Mouse (Mus musculus): ENCODE data around the gene Gm12248. TPM values are rescaled to one million over a fixed set of nuclear protein-coding genes. Genes with fewer than 3 reads are reported as not detected.
A peak's percentile ranks its signal among the peaks of the same experiment; 100 is the strongest.

Gene Gm12248
- polyA plus RNA-seq, 1 experiment from 2014 or later: 0.17 TPM

DNA sequence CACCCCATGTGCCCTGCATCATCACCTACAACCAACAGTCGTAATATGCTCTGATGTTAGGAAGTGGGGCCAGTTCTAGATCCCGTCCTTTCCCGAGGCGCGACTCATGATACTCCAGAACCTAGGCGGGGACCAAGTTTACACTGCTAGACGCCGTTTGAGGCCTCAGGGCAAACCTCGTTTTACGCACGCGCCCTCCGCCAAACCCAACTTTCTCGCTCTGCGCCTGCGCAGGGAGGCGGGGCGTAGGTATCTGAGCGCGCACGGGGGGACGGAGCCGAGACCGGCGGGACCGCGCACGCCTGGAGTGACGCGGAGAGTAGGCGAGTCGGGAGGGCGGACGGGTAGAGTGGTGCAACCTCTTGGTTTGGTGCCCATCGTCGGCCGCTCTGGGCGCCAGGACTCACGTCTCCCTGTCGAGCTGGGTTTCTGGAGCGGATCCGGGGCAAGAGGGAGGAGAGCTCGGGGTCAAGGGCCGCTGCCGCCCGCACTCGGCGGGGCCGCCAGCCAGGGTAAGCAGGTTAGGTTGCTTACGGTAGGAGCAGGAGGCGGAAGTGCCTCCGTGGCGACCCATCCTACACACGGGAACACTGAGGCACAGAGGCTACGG is 10.9 kb upstream of the Gm12248 start, which contains the start of gene Cnot8:
Cnot8 (plus strand) TSS at position 457 of the 610 bp plus-strand sequence.
- Histone ChIP-seq H3K36me3 (ENCODE audit: insufficient read depth, low read length) (no peaks in the 10 kb centered on the region), H3K27ac (ENCODE audit: low read length) (peak within 1 kb of the TSS; percentile 95), H3K9me3 (ENCODE audit: low read length) (no peaks in the 10 kb centered on the region), H3K4me3 (ENCODE audit: low read depth, low read length) (peak within 1 kb of the TSS; percentile 85), H3K27me3 (replicated peaks; ENCODE audit: insufficient read depth, low read length) (no peaks in the 10 kb centered on the region), H3K4me1 (ENCODE audit: insufficient read depth, low read depth, low read length) (peaks cover 3% of the 10 kb centered on the region; the same call in 1 of the 2 replicates), H3K4me2 (replicated peaks; ENCODE audit: low read depth, low read length) (peak within 1 kb of the TSS; percentile 69), H3K9ac (replicated peaks; ENCODE audit: low read depth) (peak within 1 kb of the TSS; percentile 89)
- DNase-seq (ENCODE audit: low spot score) (peak; percentile 99), ATAC-seq (peak; percentile 99)
- no peak for TF ChIP-seq EP300 (IDR thresholded peaks at IDR 0.05)
- TF ChIP-seq CTCF (IDR thresholded peaks at IDR 0.05): no peak
- WGBS: under 1% methylated on average over 55 of the region's 55 CpGs

DNA sequence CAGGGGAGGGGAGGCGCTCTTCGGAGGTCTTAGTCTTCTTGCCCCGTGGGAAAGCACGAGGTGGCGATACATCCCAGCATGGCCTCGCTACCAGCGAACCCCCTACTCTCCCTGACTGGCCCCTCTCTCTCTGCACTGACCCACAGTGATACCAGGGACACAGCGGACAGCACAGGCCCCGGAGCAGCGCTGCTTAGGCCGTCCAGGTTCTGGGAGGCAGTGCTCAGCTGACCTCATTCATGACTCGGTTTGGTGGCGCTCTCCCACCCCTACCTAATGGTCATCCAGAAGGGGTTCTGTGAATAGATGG is 10.4 kb upstream of the Gm12248 start:
- H3K36me3 ChIP-seq (ENCODE audit: insufficient read depth, low read length): no peaks in the 10 kb centered on the region
- 68% methylated on average over 13 of the region's 13 CpGs for WGBS
- peak; percentile 4 for ATAC-seq

DNA sequence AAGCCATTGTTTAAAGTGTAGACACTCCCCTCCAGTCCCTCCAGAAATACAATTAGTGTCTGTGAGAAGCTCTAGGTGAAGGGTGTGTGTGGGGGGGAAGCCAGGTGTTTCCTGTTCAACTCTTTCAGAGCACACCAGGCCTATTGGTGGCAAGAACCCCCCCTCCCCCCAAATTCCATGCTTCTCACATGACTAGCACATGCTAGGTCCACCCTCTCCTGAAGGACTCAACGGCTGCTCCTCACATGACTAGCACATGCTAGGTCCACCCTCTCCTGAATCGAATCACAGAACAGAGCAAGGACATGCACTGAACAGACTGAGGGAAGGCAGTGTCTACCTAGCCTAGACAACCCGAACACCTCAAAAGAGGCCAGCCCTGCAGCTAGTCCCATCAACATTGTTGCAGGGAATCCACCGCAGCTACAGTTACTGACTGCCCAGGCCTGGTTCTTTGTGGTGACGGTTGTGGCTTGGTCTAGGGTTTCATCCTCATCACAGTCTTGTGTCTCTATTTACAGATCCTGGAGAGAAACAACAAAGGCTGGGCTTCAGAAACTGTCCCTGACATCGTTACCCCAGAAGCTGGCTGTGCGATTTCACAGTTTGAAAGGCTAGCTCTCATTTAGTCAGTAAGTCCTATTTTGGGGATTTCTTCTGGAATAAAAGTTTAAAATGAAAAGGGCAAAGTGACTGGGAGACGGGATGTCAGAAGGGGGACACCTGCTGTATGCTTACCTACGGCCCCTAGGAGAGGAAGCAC is 9.8 kb upstream of the Gm12248 start:
- Histone ChIP-seq H3K4me2 (replicated peaks; ENCODE audit: low read depth, low read length) (no peak overlapping the region), H3K27me3 (replicated peaks; ENCODE audit: insufficient read depth, low read length) (no peaks in the 10 kb centered on the region), H3K36me3 (ENCODE audit: insufficient read depth, low read length) (no peaks in the 10 kb centered on the region), H3K9ac (replicated peaks; ENCODE audit: low read depth) (no peak overlapping the region), H3K4me3 (ENCODE audit: low read depth, low read length) (no peak overlapping the region), H3K4me1 (ENCODE audit: insufficient read depth, low read depth, low read length) (peaks cover 3% of the 10 kb centered on the region; the same call in 1 of the 2 replicates), H3K27ac (ENCODE audit: low read length) (no peak overlapping the region), H3K9me3 (ENCODE audit: low read length) (no peaks in the 10 kb centered on the region)
- 84% methylated on average over 9 of the region's 9 CpGs for WGBS
- no peak for DNase-seq (ENCODE audit: low spot score)
- ATAC-seq: no peak
- TF ChIP-seq EP300 (IDR thresholded peaks at IDR 0.05) (no peak), CTCF (IDR thresholded peaks at IDR 0.05) (no peak)

More for the DNA sequence above, 10.4 kb upstream of the Gm12248 start:
- Histone ChIP-seq H3K27me3 (replicated peaks; ENCODE audit: insufficient read depth, low read length) (no peaks in the 10 kb centered on the region), H3K9ac (replicated peaks; ENCODE audit: low read depth) (no peak overlapping the region), H3K4me2 (replicated peaks; ENCODE audit: low read depth, low read length) (peak overlapping the region; percentile 33), H3K9me3 (ENCODE audit: low read length) (no peaks in the 10 kb centered on the region), H3K27ac (ENCODE audit: low read length) (peak overlapping the region; percentile 95; the same call in 1 of the 2 replicates), H3K4me1 (ENCODE audit: insufficient read depth, low read depth, low read length) (peaks cover 3% of the 10 kb centered on the region; the same call in 1 of the 2 replicates), H3K4me3 (ENCODE audit: low read depth, low read length) (0 out of 2 replicates have a peak overlapping the region, but pooled peaks have one; percentile 85)
- no peak for DNase-seq (ENCODE audit: low spot score)
- TF ChIP-seq EP300 (IDR thresholded peaks at IDR 0.05) (no peak), CTCF (IDR thresholded peaks at IDR 0.05) (0 out of 2 replicates have a peak, but pooled peaks have one; percentile 9)

DNA sequence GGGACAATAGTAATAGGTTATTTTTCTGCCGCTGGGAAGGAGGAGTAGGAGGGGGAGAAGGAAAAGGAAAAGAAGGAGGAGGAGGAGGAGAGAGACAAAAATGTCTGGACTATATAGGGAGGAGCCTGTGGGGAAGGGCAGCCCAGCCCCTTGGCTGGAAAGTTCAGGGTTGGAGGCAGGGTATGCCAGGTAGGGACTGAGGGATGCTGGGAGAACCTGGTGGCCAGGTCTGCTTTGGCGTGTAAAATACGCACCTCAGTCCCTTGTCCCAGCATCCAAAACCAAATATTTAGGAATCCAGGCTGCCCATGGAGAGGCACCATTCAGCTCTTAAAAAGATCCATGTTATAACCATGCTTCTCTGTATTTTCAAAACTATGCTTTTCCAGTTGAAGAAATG is 9.2 kb upstream of the Gm12248 start:
- H3K4me3 ChIP-seq (ENCODE audit: low read depth, low read length): no peak overlapping the region
- TF ChIP-seq CTCF (IDR thresholded peaks at IDR 0.05): no peak
- TF ChIP-seq EP300 (IDR thresholded peaks at IDR 0.05): no peak
- no peaks in the 10 kb centered on the region for H3K27me3 ChIP-seq (replicated peaks; ENCODE audit: insufficient read depth, low read length)
- DNase-seq (ENCODE audit: low spot score) (no peak), ATAC-seq (no peak)
- WGBS: 62% methylated on average over 3 of the region's 3 CpGs
- H3K27ac ChIP-seq (ENCODE audit: low read length): no peak overlapping the region
- H3K4me1 ChIP-seq (ENCODE audit: insufficient read depth, low read depth, low read length): peaks cover 3% of the 10 kb centered on the region; the same call in 1 of the 2 replicates
- no peaks in the 10 kb centered on the region for H3K36me3 ChIP-seq (ENCODE audit: insufficient read depth, low read length)
- no peaks in the 10 kb centered on the region for H3K9me3 ChIP-seq (ENCODE audit: low read length)
- H3K9ac ChIP-seq (replicated peaks; ENCODE audit: low read depth): no peak overlapping the region
- no peak overlapping the region for H3K4me2 ChIP-seq (replicated peaks; ENCODE audit: low read depth, low read length)

DNA sequence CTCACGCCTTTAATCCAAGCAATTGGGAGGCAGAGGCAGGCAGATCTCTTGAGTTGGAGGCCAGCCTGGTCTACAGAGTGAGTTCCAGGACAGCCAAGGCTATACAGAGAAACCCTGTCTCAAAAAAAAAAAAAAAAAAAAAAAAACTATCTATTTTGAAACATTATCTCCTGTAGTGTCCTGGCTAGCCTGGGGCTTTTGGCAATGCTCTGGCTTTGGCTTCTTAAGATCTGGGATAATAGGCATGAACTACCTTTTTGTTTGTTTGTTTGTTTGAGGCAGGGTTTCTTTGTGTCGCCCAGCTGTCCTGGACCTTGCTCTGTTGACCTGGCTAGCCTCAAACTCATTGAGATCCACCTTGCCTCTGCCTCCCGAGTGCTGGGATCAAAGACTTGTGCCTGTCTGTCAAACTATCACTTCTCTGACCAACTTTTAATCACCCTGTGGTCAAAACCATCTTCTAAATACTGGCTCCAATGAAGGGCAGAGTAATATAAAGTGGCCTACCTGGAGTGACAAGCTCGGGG is 8.3 kb upstream of the Gm12248 start:
- ATAC-seq (no peak), DNase-seq (ENCODE audit: low spot score) (no peak)
- no peak for TF ChIP-seq CTCF (IDR thresholded peaks at IDR 0.05)
- no peak for TF ChIP-seq EP300 (IDR thresholded peaks at IDR 0.05)
- no peak overlapping the region for H3K4me2 ChIP-seq (replicated peaks; ENCODE audit: low read depth, low read length)
- H3K9ac ChIP-seq (replicated peaks; ENCODE audit: low read depth): no peak overlapping the region
- no peaks in the 10 kb centered on the region for H3K9me3 ChIP-seq (ENCODE audit: low read length)
- no peak overlapping the region for H3K4me3 ChIP-seq (ENCODE audit: low read depth, low read length)
- no peaks in the 10 kb centered on the region for H3K27me3 ChIP-seq (replicated peaks; ENCODE audit: insufficient read depth, low read length)
- WGBS: 82% methylated on average over 4 of the region's 4 CpGs
- H3K27ac ChIP-seq (ENCODE audit: low read length): no peak overlapping the region
- peaks cover 3% of the 10 kb centered on the region; the same call in 1 of the 2 replicates for H3K4me1 ChIP-seq (ENCODE audit: insufficient read depth, low read depth, low read length)
- H3K36me3 ChIP-seq (ENCODE audit: insufficient read depth, low read length): no peaks in the 10 kb centered on the region

DNA sequence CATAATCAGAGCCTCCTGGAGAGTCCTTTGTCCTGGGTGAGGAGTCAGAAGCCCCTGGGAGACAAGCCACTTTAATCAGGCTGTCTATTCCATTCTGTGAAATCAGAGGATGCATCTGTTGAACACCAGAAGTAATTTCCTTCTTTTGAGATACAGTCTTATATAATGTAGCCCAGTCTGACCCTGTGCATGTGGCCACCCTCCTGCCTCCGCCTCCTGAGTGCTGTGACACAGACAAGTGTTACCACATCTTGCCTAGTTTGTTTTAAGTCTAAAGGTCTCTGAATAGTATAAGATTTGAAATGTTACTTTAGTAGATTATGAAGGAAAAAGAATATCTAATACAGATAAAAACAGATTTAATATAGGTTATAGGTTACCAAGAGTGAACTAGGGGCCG is 7.1 kb upstream of the Gm12248 start:
- H3K9ac ChIP-seq (replicated peaks; ENCODE audit: low read depth): no peak overlapping the region

More for the DNA sequence above, 7.1 kb upstream of the Gm12248 start:
- Histone ChIP-seq H3K27ac (ENCODE audit: low read length) (no peak overlapping the region), H3K36me3 (ENCODE audit: insufficient read depth, low read length) (no peaks in the 10 kb centered on the region), H3K4me3 (ENCODE audit: low read depth, low read length) (no peak overlapping the region), H3K27me3 (replicated peaks; ENCODE audit: insufficient read depth, low read length) (no peaks in the 10 kb centered on the region), H3K4me1 (ENCODE audit: insufficient read depth, low read depth, low read length) (peaks cover 3% of the 10 kb centered on the region; the same call in 1 of the 2 replicates), H3K9me3 (ENCODE audit: low read length) (no peaks in the 10 kb centered on the region), H3K4me2 (replicated peaks; ENCODE audit: low read depth, low read length) (no peak overlapping the region)
- DNase-seq (ENCODE audit: low spot score) (no peak), ATAC-seq (no peak)
- TF ChIP-seq EP300 (IDR thresholded peaks at IDR 0.05): no peak
- 90% methylated on average over 2 of the region's 2 CpGs for WGBS

All from lung, postnatal 0 days (tissue).